Comparison of ENCODE assay signal across 8 mouse cellular contexts in the genomic region with DNA sequence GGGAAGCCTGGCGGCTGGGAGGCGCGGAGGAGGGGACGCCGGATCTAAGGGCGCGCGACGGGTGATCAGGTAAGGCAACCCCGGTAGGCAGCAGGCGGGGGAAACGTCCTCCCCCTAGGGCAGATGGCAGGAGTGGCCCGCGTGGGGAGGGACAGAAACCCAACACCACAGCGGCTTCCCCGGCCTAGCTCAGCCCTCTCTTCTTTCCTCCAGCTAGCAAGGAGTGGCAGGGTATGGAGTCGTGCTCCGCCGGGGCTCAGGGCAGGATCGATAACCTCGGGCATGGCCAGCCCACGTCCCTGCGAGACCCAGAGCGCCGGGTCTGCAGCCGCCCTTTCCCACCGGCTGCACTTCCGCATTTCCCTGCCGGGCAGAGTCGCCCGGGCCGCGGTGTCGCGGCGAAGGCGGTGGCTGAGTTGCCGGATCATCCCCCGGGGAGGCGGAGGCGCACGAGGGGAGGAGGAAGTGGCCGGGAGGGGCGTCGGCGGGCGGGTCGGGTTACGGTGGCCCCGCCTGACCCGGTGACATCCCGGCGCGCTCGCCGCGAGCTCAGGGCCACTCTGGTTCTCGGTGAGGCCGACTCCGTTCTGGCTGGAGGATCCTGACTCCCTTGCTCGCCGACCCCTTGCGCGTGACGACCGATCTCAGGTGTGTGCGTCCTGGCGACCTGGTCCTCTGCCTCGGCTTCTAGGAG. TPM values are rescaled to one million over a fixed set of nuclear protein-coding genes. Genes with fewer than 3 reads are reported as not detected.
DNase-seq lines count a peak whose midpoint lies in the region; ATAC-seq and TF ChIP-seq lines count a peak whose summit lies in the region.

No protein-coding gene starts in this region.

- in situ Hi-C loops in CH12.LX (cut with MboI; ENCODE audit: low pct_ligation_motif_present, low pct_unique_long_range_greater_than_20kb, low sequenced_read_pairs), result no loop called here

- H3K9ac ChIP-seq in CH12.LX (ENCODE audit: insufficient read depth, low read depth), result peak overlapping the region; percentile 73
- peak overlapping the region; percentile 72 for H3K9ac ChIP-seq in forebrain, embryonic 12.5 days
- peak overlapping the region; percentile 87 for H3K9ac ChIP-seq in heart, postnatal 0 days (replicated peaks; ENCODE audit: low read depth, low read length)
- peak overlapping the region; percentile 52 for H3K9ac ChIP-seq in liver, embryonic 14.5 days (replicated peaks)
- H3K9ac ChIP-seq in neural tube, embryonic 11.5 days (ENCODE audit: low read length), result peak overlapping the region; percentile 88
- H3K9ac ChIP-seq in stomach, embryonic 16.5 days (ENCODE audit: low read length), result peak overlapping the region; percentile 96

- DNase-seq in CH12.LX (ENCODE audit: extremely low read depth), result peak; percentile 73
- DNase-seq in c-Kit-positive CD71-positive TER-119-negative erythroid progenitor cells, embryonic 14.5 days (ENCODE audit: low read depth), result peak; percentile 75
- DNase-seq in heart, postnatal 0 days (ENCODE audit: low spot score), result peak; percentile 84
- peak; percentile 90 to 94 for DNase-seq in kidney, postnatal 36 days
- DNase-seq in liver, embryonic 14.5 days (ENCODE audit: low read depth in 3 of 3, low spot score in 3 of 3), result peak; percentile 66 to 71 (median 68)
- peak; percentile 77 for DNase-seq in neural tube, embryonic 11.5 days (ENCODE audit: low spot score)

- H3K4me3 ChIP-seq in CH12.LX (replicated peaks in 1 of 3; ENCODE audit: low read depth in 2 of 3, low read length in 2 of 3, poor library complexity in 1 of 3), result peak overlapping the region; percentile 67 to 86 (median 79)
- peak overlapping the region; percentile 71 for H3K4me3 ChIP-seq in forebrain, embryonic 12.5 days (replicated peaks)
- H3K4me3 ChIP-seq in heart, postnatal 0 days (ENCODE audit: low read depth, low read length), result peak overlapping the region; percentile 82
- peak overlapping the region; percentile 68 to 69 for H3K4me3 ChIP-seq in liver, embryonic 14.5 days (ENCODE audit: insufficient read depth in 1 of 2, low read depth in 2 of 2, low read length in 2 of 2)
- H3K4me3 ChIP-seq in neural tube, embryonic 11.5 days (ENCODE audit: low read depth, low read length), result peak overlapping the region; percentile 66
- H3K4me3 ChIP-seq in stomach, embryonic 16.5 days (replicated peaks; ENCODE audit: low read length), result peak overlapping the region; percentile 81

- TF ChIP-seq POLR2A in CH12.LX (IDR thresholded peaks at IDR 0.05; ENCODE audit: low read depth, low read length), result peak; percentile 66

- H3K27ac ChIP-seq in CH12.LX (ENCODE audit: insufficient read depth, low read depth), result peak overlapping the region; percentile 94
- peak overlapping the region; percentile 61 for H3K27ac ChIP-seq in forebrain, embryonic 12.5 days
- H3K27ac ChIP-seq in heart, postnatal 0 days (ENCODE audit: low read depth), result peak overlapping the region; percentile 83
- no peak overlapping the region for H3K27ac ChIP-seq in liver, embryonic 14.5 days
- peak overlapping the region; percentile 27; the same call in 1 of the 2 replicates for H3K27ac ChIP-seq in neural tube, embryonic 11.5 days (ENCODE audit: low read depth, low read length)
- H3K27ac ChIP-seq in stomach, embryonic 16.5 days (ENCODE audit: low read length), result peak overlapping the region; percentile 93

- no peaks in the 10 kb centered on the region for H3K9me3 ChIP-seq in CH12.LX (replicated peaks; ENCODE audit: low read length)
- no peaks in the 10 kb centered on the region for H3K9me3 ChIP-seq in forebrain, embryonic 12.5 days
- H3K9me3 ChIP-seq in heart, postnatal 0 days (replicated peaks; ENCODE audit: control insufficient read depth, low read length), result no peaks in the 10 kb centered on the region
- no peaks in the 10 kb centered on the region for H3K9me3 ChIP-seq in liver, embryonic 14.5 days (ENCODE audit: control insufficient read depth, low read length)
- H3K9me3 ChIP-seq in neural tube, embryonic 11.5 days (ENCODE audit: control insufficient read depth, low read length), result no peaks in the 10 kb centered on the region
- no peaks in the 10 kb centered on the region for H3K9me3 ChIP-seq in stomach, embryonic 16.5 days (replicated peaks; ENCODE audit: control insufficient read depth, low read length)

- ATAC-seq in forebrain, embryonic 12.5 days (ENCODE audit: low FRiP score), result peak; percentile 76
- ATAC-seq in heart, postnatal 0 days (ENCODE audit: insufficient read depth, low read depth), result peak; percentile 96
- peak; percentile 95 for ATAC-seq in liver, embryonic 14.5 days (ENCODE audit: insufficient read depth)
- peak; percentile 67 for ATAC-seq in neural tube, embryonic 11.5 days (ENCODE audit: insufficient read depth, low FRiP score, low TSS enrichment)
- peak; percentile 91 for ATAC-seq in stomach, embryonic 16.5 days (ENCODE audit: insufficient read depth, low FRiP score)

- peaks cover 0 to 20% of the 10 kb centered on the region in 2 experiments; a peak in 2 of 4 replicates for H3K4me1 ChIP-seq in CH12.LX (ENCODE audit: control insufficient read depth in 1 of 2, insufficient read depth in 2 of 2)
- peaks cover 13% of the 10 kb centered on the region for H3K4me1 ChIP-seq in forebrain, embryonic 12.5 days
- peaks cover 9% of the 10 kb centered on the region; the same call in 1 of the 2 replicates for H3K4me1 ChIP-seq in heart, postnatal 0 days (ENCODE audit: control insufficient read depth, insufficient read depth)
- H3K4me1 ChIP-seq in liver, embryonic 14.5 days (replicated peaks; ENCODE audit: control insufficient read depth in 2 of 2, insufficient read depth in 2 of 2, low read length in 1 of 2), result peaks cover 0 to 4% of the 10 kb centered on the region in 2 experiments; a peak in 2 of 4 replicates
- peaks cover 4% of the 10 kb centered on the region; the same call in 1 of the 2 replicates for H3K4me1 ChIP-seq in neural tube, embryonic 11.5 days (ENCODE audit: control insufficient read depth, insufficient read depth, low read length)
- H3K4me1 ChIP-seq in stomach, embryonic 16.5 days (ENCODE audit: control insufficient read depth, insufficient read depth, low read length), result peaks cover 12% of the 10 kb centered on the region

- no peak for TF ChIP-seq CTCF in CH12.LX (conservative IDR thresholded peaks at IDR 0.05 in 1 of 2, IDR thresholded peaks at IDR 0.05 in 1 of 2; ENCODE audit: low read depth in 2 of 2, low read length in 2 of 2)
- TF ChIP-seq CTCF in heart, postnatal 0 days (IDR thresholded peaks at IDR 0.05; ENCODE audit: low read depth), result no peak
- no peak for TF ChIP-seq CTCF in liver, embryonic 14.5 days (IDR thresholded peaks at IDR 0.05; ENCODE audit: low read depth)

- no peaks in the 10 kb centered on the region for H3K79me2 ChIP-seq in CH12.LX (replicated peaks; ENCODE audit: control insufficient read depth, extremely low read depth, insufficient read depth, poor library complexity, severe bottlenecking)

- peak overlapping the region; percentile 84; the same call in 1 of the 2 replicates for H3K4me2 ChIP-seq in CH12.LX (ENCODE audit: insufficient read depth, low read depth, poor library complexity, severe bottlenecking)
- H3K4me2 ChIP-seq in forebrain, embryonic 12.5 days, result peak overlapping the region; percentile 94
- H3K4me2 ChIP-seq in heart, postnatal 0 days (ENCODE audit: low read depth, low read length), result peak overlapping the region; percentile 84
- H3K4me2 ChIP-seq in liver, embryonic 14.5 days (ENCODE audit: low read depth), result peak overlapping the region; percentile 89
- H3K4me2 ChIP-seq in neural tube, embryonic 11.5 days (ENCODE audit: low read depth), result peak overlapping the region; percentile 97
- H3K4me2 ChIP-seq in stomach, embryonic 16.5 days (ENCODE audit: low read depth, low read length), result peak overlapping the region; percentile 98

- no peak for TF ChIP-seq RAD21 in CH12.LX (IDR thresholded peaks at IDR 0.05; ENCODE audit: low read depth, low read length)

- H3K36me3 ChIP-seq in CH12.LX (replicated peaks in 1 of 2; ENCODE audit: control insufficient read depth in 1 of 2, insufficient read depth in 1 of 2, low read length in 1 of 2), result no peaks in the 10 kb centered on the region
- no peaks in the 10 kb centered on the region for H3K36me3 ChIP-seq in forebrain, embryonic 12.5 days (replicated peaks)
- no peaks in the 10 kb centered on the region for H3K36me3 ChIP-seq in heart, postnatal 0 days (replicated peaks; ENCODE audit: control insufficient read depth, insufficient read depth, low read length)
- H3K36me3 ChIP-seq in liver, embryonic 14.5 days (replicated peaks; ENCODE audit: control insufficient read depth, insufficient read depth, low read depth), result no peaks in the 10 kb centered on the region
- H3K36me3 ChIP-seq in neural tube, embryonic 11.5 days (ENCODE audit: control insufficient read depth, insufficient read depth, low read length), result no peaks in the 10 kb centered on the region
- no peaks in the 10 kb centered on the region for H3K36me3 ChIP-seq in stomach, embryonic 16.5 days (ENCODE audit: control insufficient read depth, insufficient read depth, low read length)

- no peaks in the 10 kb centered on the region for H3K27me3 ChIP-seq in CH12.LX (replicated peaks)
- H3K27me3 ChIP-seq in forebrain, embryonic 12.5 days, result no peaks in the 10 kb centered on the region
- H3K27me3 ChIP-seq in heart, postnatal 0 days (ENCODE audit: control insufficient read depth, insufficient read depth, low read length), result no peaks in the 10 kb centered on the region
- H3K27me3 ChIP-seq in liver, embryonic 14.5 days (ENCODE audit: control insufficient read depth, insufficient read depth, low read length), result no peaks in the 10 kb centered on the region
- no peaks in the 10 kb centered on the region for H3K27me3 ChIP-seq in neural tube, embryonic 11.5 days (ENCODE audit: control insufficient read depth, insufficient read depth, low read length)
- H3K27me3 ChIP-seq in stomach, embryonic 16.5 days (ENCODE audit: control insufficient read depth, insufficient read depth, low read length), result no peaks in the 10 kb centered on the region

- TF ChIP-seq EP300 in CH12.LX (IDR thresholded peaks at IDR 0.05; ENCODE audit: low read length), result no peak; the same call in 1 of the 2 replicates
- peak; percentile 48; the same call in 1 of the 2 replicates for TF ChIP-seq EP300 in heart, postnatal 0 days (IDR thresholded peaks at IDR 0.05; ENCODE audit: low read depth)
- TF ChIP-seq EP300 in liver, embryonic 14.5 days (IDR thresholded peaks at IDR 0.05; ENCODE audit: low read depth), result no peak

- WGBS in forebrain, embryonic 12.5 days, result under 1% methylated on average over 69 of the region's 69 CpGs
- WGBS in heart, postnatal 0 days, result under 1% methylated on average over 59 of the region's 69 CpGs
- under 1% methylated on average over 69 of the region's 69 CpGs for WGBS in liver, embryonic 14.5 days (ENCODE audit: insufficient replicate concordance)
- WGBS in neural tube, embryonic 11.5 days, result under 1% methylated on average over 56 of the region's 69 CpGs
- under 1% methylated on average over 66 of the region's 69 CpGs for WGBS in stomach, embryonic 16.5 days

- dilution Hi-C loops in CH12.LX (cut with MboI; ENCODE audit: extremely low pct_ligation_motif_present, extremely low pct_unique_long_range_greater_than_20kb, low sequenced_read_pairs), result no loop called here

RNA-seq across cellular contexts. Expression of a gene that starts 0.6 kb away (rescaled TPM):
- total RNA-seq in CH12.LX (2012; rRNA removed) (16.7 and 18.4 TPM in 2 replicates), CH12.LX (2014; rRNA removed) (14.7 and 15.7 TPM in 2 replicates)
- polyA plus RNA-seq in CH12.LX (2012; ENCODE audit: insufficient read length, low read depth), result 20.4 and 20.6 TPM in 2 replicates
- 23.1 and 24.1 TPM in 2 replicates for polyA plus RNA-seq in forebrain, embryonic 12.5 days (2016; fragmentation: Nextera tagmentation; extraction: Ambion mirVana)
- 9.0 and 17.3 TPM in 2 replicates for total RNA-seq in heart, postnatal 0 days (2014; rRNA removed; ENCODE audit: low replicate concordance)
- 8.4 and 10.6 TPM in 2 replicates for polyA plus RNA-seq in heart, postnatal 0 days (2015; fragmentation: Nextera tagmentation; extraction: Ambion mirVana)
- 1.5 and 2.1 TPM in 2 replicates for polyA plus RNA-seq in liver, embryonic 14.5 days (2012; rRNA removed)
- 4.7 and 5.9 TPM in 2 replicates for polyA plus RNA-seq in liver, embryonic 14.5 days (2014; fragmentation: Nextera tagmentation; extraction: Ambion mirVana)
- polyA plus RNA-seq in neural tube, embryonic 11.5 days (2014; fragmentation: Nextera tagmentation; extraction: Ambion mirVana), result 22.2 and 22.6 TPM in 2 replicates
- polyA plus RNA-seq in stomach, embryonic 16.5 days (2015; fragmentation: Nextera tagmentation; extraction: Ambion mirVana), result 36.5 and 46.2 TPM in 2 replicates
